Mouse (Mus musculus): ENCODE data around the gene Bmpr2. TPM values are rescaled to one million over a fixed set of nuclear protein-coding genes. Genes with fewer than 3 reads are reported as not detected.

Gene Bmpr2
- polyA plus RNA-seq, 1 experiment = 146 TPM

DNA sequence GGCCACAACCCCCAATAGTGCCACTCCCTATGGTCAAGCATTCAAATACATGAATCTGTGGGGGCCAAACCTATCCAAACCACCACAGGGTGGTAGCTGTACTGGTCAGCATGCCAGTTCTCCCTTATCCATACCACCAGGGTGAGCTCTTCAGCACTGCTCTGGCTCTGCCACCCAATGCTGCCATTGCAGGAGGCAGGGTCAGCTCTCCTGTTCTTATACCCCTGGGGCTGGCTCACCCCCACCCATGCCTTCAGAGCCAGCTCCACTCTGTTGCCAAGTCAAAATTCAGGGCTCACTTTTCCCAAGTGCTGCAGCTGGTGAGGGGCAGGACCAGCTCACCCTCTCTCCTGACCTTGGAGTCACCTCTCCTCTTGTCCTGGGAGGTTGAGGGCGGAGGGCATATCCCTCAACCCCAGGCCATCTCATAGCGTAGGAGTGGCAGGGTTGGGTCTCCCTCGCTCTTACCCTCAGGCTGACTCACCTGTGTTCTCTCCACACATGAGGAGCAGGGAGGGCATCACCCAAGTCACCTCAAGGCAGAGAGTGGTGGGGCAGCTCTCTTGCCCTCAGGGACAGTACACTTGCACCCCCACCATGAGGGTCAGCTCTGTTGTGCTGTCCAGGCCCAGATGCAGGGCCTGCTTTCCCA, 162.9 kb downstream of the Bmpr2 start:
- no peak overlapping the region for H3K4me3 ChIP-seq (ENCODE audit: insufficient read depth, low read depth, low read length)
- H3K4me1 ChIP-seq (ENCODE audit: control insufficient read depth, insufficient read depth, low read length) = peaks cover 9% of the 10 kb centered on the region
- H3K27ac ChIP-seq (ENCODE audit: insufficient read depth, low read depth, low read length) = no peak overlapping the region
- TF ChIP-seq POLR2A (IDR thresholded peaks at IDR 0.05; ENCODE audit: insufficient read depth, low read depth, low read length) (no peak), CTCF (IDR thresholded peaks at IDR 0.05; ENCODE audit: insufficient read depth, low read depth, low read length) (no peak)
- 97% methylated on average over 3 of the region's 3 CpGs for WGBS

GRCm38 (mm10) chr1:59927131-59927680, 164.0 kb downstream of the Bmpr2 start:
- Histone ChIP-seq H3K4me1 (ENCODE audit: control insufficient read depth, insufficient read depth, low read length) (peaks cover 9% of the 10 kb centered on the region), H3K4me3 (ENCODE audit: insufficient read depth, low read depth, low read length) (no peak overlapping the region), H3K27ac (ENCODE audit: insufficient read depth, low read depth, low read length) (no peak overlapping the region)
- TF ChIP-seq CTCF (IDR thresholded peaks at IDR 0.05; ENCODE audit: insufficient read depth, low read depth, low read length) = no peak
- no peak for TF ChIP-seq POLR2A (IDR thresholded peaks at IDR 0.05; ENCODE audit: insufficient read depth, low read depth, low read length)
- 85% methylated on average over 2 of the region's 2 CpGs for WGBS

Other genes starting within 250 kb of the Bmpr2 start
- gene Gm973, start 247.1 kb upstream of the Bmpr2 start, polyA plus RNA-seq (2012; ENCODE audit: insufficient read depth, insufficient read length, low replicate concordance, missing spikeins) = not detected in 2 replicates
- gene Sumo1, start 92.6 kb upstream of the Bmpr2 start, polyA plus RNA-seq (2012; ENCODE audit: insufficient read depth, insufficient read length, low replicate concordance, missing spikeins) = not detected in 2 replicates
- not detected in 2 replicates for gene Nop58, start 78.4 kb upstream of the Bmpr2 start, polyA plus RNA-seq (2012; ENCODE audit: insufficient read depth, insufficient read length, low replicate concordance, missing spikeins)
- gene Fam117b, start 149.6 kb downstream of the Bmpr2 start, polyA plus RNA-seq (2012; ENCODE audit: insufficient read depth, insufficient read length, low replicate concordance, missing spikeins) = not detected in 2 replicates